Mouse (Mus musculus): ENCODE results near the gene 6430550D23Rik. TPM values are rescaled to one million over a fixed set of nuclear protein-coding genes. Genes with fewer than 3 reads are reported as not detected.

6430550D23Rik gene
- polyA plus RNA-seq, 1 experiment from 2014 or later, result 0.93 TPM

DNA sequence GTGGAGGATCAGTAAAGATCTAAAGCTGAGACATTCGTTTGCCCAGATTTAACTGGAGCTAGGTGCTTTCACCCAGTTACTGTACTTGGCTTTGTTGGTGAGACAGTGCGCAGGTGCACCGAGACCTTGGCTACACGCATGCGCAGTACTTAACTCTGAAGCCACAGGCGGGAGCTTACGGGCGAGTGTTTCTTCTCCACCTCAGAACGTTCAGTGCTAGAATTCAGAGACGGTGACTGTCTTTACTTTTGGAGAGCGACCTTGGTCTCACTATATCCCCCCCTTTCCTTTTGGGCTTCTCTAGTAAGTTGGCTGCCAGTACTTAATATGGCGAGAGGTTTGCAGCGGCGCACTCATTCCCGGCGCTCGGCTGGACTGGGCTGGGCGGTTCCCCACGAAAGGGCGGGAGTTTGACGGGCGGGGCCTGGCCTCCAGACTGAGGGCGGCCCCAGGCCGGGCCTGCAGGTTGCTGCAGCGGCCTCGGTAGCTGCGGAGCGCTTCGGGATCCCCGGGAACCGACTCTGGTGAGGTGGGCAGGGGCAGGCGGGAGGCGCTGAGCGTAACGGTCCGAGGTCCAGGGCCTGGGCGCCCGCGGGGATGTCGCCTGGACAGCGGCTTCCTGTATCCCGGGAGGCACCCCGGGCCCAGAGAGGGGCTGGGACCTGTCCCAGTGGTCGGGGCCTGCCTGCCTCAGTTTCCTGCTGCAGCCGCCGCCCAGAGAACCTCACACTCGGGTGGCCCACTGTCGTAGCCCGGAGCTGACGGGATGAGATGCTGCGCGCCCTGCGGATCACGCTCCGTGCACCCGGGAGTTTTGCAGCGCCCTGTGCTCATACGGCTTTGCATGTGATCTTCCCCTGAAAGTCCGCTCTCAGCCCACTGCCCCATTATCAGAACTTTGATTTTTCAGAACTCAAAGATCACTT, 51.4 kb downstream of the 6430550D23Rik start, which contains the start of gene Cep250:
TSS of gene Cep250 (plus strand) at position 325 of the 926 bp plus-strand sequence.
- peak within 1 kb of the TSS; percentile 98 for H3K9ac ChIP-seq
- H3K27ac ChIP-seq (ENCODE audit: poor library complexity, severe bottlenecking), result peak within 1 kb of the TSS; percentile 86
- peak; percentile 97 for ATAC-seq (ENCODE audit: insufficient number of reproducible peaks, low FRiP score)
- H3K4me2 ChIP-seq, result peak within 1 kb of the TSS; percentile 77
- peaks cover 7% of the 10 kb centered on the region for H3K36me3 ChIP-seq
- H3K4me3 ChIP-seq, result peak within 1 kb of the TSS; percentile 92
- WGBS, result under 1% methylated on average over 59 of the region's 59 CpGs
- H3K9me3 ChIP-seq (replicated peaks), result no peaks in the 10 kb centered on the region
- peaks cover 7% of the 10 kb centered on the region; the same call in 1 of the 2 replicates for H3K4me1 ChIP-seq (replicated peaks)
- H3K27me3 ChIP-seq (replicated peaks), result peaks cover 3% of the 10 kb centered on the region; the same call in 1 of the 2 replicates

DNA sequence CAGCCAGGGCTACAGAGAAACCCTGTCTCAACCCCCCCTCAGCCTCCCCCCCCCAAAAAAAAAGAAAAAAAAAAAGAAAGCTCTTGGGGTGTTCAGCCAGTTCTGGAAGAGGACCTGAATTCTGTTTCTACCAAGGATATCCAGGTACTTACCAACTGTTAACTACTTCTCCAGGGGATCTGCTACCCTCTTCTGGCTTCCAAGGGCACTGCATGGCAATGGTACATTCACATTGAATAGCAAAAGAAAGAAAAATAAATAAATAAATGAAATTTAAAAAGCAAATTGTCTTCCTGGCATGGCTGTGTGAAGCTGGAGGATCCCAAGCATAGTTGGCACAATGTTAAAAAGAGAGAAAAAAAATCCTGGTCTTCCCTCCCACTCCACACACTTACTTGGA, 55.8 kb downstream of the 6430550D23Rik start:
- H3K27ac ChIP-seq (ENCODE audit: poor library complexity, severe bottlenecking), result no peak overlapping the region

DNA sequence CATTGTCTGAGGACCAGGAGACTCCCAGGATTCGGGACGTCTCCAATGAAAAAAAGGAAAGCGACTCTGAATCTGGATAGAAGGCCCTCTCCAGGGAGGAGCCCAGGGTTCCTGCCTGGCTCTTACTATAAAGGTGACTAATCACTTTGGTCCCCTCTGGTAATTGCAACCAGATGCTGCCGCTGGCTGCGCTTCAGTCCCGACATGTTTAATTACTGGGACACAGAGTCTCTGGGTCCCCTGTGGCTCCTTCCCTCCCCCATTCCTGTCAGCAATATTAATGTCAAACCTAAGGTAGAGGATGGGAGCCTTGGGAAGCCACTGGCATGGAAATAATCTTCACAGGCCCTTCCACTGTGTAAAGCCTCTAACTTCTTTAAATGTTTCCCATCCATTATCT, 58.4 kb downstream of the 6430550D23Rik start:
- peaks cover 8% of the 10 kb centered on the region; the same call in 1 of the 2 replicates for H3K4me1 ChIP-seq (replicated peaks)
- no peak overlapping the region for H3K27ac ChIP-seq (ENCODE audit: poor library complexity, severe bottlenecking)
- H3K36me3 ChIP-seq, result no peaks in the 10 kb centered on the region
- 30% methylated on average over 6 of the region's 6 CpGs for WGBS
- H3K9me3 ChIP-seq (replicated peaks), result no peaks in the 10 kb centered on the region
- H3K4me3 ChIP-seq, result no peak overlapping the region
- H3K9ac ChIP-seq, result no peak overlapping the region
- H3K4me2 ChIP-seq, result no peak overlapping the region
- peaks cover 22% of the 10 kb centered on the region; the same call in 1 of the 2 replicates for H3K27me3 ChIP-seq (replicated peaks)
- no peak for ATAC-seq (ENCODE audit: insufficient number of reproducible peaks, low FRiP score)

More for the DNA sequence above, 55.8 kb downstream of the 6430550D23Rik start:
- Histone ChIP-seq H3K9me3 (replicated peaks) (no peaks in the 10 kb centered on the region), H3K36me3 (no peaks in the 10 kb centered on the region), H3K9ac (no peak overlapping the region), H3K4me3 (no peak overlapping the region), H3K27me3 (replicated peaks) (peaks cover 17% of the 10 kb centered on the region; the same call in 1 of the 2 replicates), H3K4me2 (no peak overlapping the region), H3K4me1 (replicated peaks) (no peaks in the 10 kb centered on the region)
- no peak for ATAC-seq (ENCODE audit: insufficient number of reproducible peaks, low FRiP score)

DNA sequence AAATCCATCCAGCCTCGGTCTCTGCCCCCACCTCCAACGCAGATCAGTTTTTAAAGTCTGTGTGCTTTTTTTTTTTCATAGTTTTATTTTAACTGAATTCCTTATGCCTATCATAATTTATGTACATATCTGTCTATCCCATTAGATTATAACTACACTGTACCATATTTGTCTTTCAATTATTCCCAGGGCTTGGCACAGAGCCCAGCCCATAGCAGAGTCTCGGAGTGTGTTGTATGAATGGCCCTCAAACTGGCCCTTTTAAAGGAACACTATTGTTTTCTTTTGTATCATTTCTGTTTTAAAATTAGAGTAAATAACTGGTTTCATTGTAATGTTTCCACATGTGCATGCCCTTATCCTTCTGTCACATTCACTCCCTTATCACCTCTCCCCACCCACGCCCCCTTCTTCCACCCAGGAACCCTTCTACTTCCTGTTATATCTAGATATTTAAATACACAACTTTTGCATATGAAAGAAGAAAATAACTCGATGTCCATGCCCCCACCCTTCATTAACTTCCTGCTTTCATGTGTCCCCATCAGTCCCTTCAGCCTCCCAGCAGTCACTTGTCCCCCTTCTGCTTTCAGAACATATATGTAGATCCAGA, 60.3 kb downstream of the 6430550D23Rik start:
- Histone ChIP-seq H3K27ac (ENCODE audit: poor library complexity, severe bottlenecking) (no peak overlapping the region), H3K9ac (no peak overlapping the region), H3K27me3 (replicated peaks) (peaks cover 29% of the 10 kb centered on the region; the same call in 1 of the 2 replicates), H3K4me2 (no peak overlapping the region), H3K4me3 (no peak overlapping the region), H3K36me3 (no peaks in the 10 kb centered on the region), H3K4me1 (replicated peaks) (peaks cover 17% of the 10 kb centered on the region), H3K9me3 (replicated peaks) (no peaks in the 10 kb centered on the region)
- ATAC-seq (ENCODE audit: insufficient number of reproducible peaks, low FRiP score), result no peak
- 51% methylated on average over 5 of the region's 5 CpGs for WGBS

- Histone ChIP-seq H3K27ac (ENCODE audit: poor library complexity, severe bottlenecking) (no peak overlapping the region), H3K4me3 (no peak overlapping the region), H3K4me2 (no peak overlapping the region), H3K27me3 (replicated peaks) (peaks cover 29% of the 10 kb centered on the region; the same call in 1 of the 2 replicates), H3K36me3 (no peaks in the 10 kb centered on the region), H3K9ac (no peak overlapping the region), H3K4me1 (replicated peaks) (peaks cover 17% of the 10 kb centered on the region), H3K9me3 (replicated peaks) (no peaks in the 10 kb centered on the region)
- 34% methylated on average over 4 of the region's 4 CpGs for WGBS
- ATAC-seq (ENCODE audit: insufficient number of reproducible peaks, low FRiP score), result no peak
Observed at GRCm38 (mm10) chr2:155946499-155946898, 61.3 kb downstream of the 6430550D23Rik start.

GRCm38 (mm10) chr2:155946069-155946468, 61.7 kb downstream of the 6430550D23Rik start:
- 7% methylated on average over 7 of the region's 7 CpGs for WGBS
- Histone ChIP-seq H3K4me1 (replicated peaks) (peaks cover 17% of the 10 kb centered on the region), H3K27me3 (replicated peaks) (peaks cover 29% of the 10 kb centered on the region; the same call in 1 of the 2 replicates), H3K4me3 (no peak overlapping the region), H3K27ac (ENCODE audit: poor library complexity, severe bottlenecking) (no peak overlapping the region), H3K9me3 (replicated peaks) (no peaks in the 10 kb centered on the region), H3K9ac (no peak overlapping the region), H3K4me2 (no peak overlapping the region), H3K36me3 (no peaks in the 10 kb centered on the region)
- ATAC-seq (ENCODE audit: insufficient number of reproducible peaks, low FRiP score), result no peak

DNA sequence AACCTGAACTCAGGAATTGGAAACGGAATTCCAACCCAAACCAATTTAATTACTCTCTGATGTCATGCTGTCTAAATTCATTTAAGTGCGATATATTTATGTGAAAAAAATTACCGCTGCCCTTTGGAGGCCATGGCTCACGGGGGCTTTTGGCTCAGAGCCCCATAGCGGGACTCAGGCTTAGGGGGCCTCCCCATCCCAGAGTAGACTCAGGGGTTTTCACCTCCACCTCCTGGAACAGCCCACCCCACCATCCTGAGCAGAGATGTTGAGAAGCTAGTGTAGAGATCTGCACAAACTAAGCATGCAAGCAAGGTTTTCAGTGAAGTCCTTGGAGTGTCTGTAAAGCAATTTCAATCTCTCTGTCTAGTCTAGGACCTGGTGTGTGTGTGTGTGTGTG, 62.2 kb downstream of the 6430550D23Rik start:
- H3K4me2 ChIP-seq, result 0 out of 2 replicates have a peak overlapping the region, but pooled peaks have one; percentile 42
- WGBS, result 82% methylated on average over 5 of the region's 5 CpGs

DNA sequence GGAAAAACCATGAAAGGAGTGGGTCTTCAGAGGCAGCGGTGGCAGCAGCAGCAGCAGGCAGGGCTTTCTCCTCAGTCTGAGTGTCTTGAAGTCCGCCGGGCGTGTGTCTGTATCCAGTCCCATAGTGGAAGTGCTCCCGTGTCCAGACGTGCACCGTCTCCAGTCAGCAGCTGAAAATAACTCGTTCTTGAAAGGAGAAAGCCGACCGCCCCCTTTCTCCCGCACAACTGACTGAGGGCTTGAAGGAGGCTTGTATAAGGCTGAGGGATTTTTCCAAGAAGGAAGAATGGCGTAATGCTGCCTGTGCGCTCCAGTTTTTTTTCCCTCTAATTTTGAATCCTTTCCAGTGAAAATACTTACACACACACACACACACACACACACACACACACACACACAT, 62.7 kb downstream of the 6430550D23Rik start, which contains the start of gene Gdf5:
TSS of gene Gdf5 (minus strand) at position 244 of the 400 bp plus-strand sequence.
- no peaks in the 10 kb centered on the region for H3K9me3 ChIP-seq (replicated peaks)
- WGBS, result 42% methylated on average over 13 of the region's 13 CpGs
- H3K4me1 ChIP-seq (replicated peaks), result peaks cover 17% of the 10 kb centered on the region
- no peaks in the 10 kb centered on the region for H3K36me3 ChIP-seq
- H3K27ac ChIP-seq (ENCODE audit: poor library complexity, severe bottlenecking), result no peak within 1 kb of the TSS
- peaks cover 28% of the 10 kb centered on the region; the same call in 1 of the 2 replicates for H3K27me3 ChIP-seq (replicated peaks)
- peak within 1 kb of the TSS; percentile 42 for H3K4me2 ChIP-seq
- H3K4me3 ChIP-seq, result no peak within 1 kb of the TSS
- ATAC-seq (ENCODE audit: insufficient number of reproducible peaks, low FRiP score), result no peak
- no peak within 1 kb of the TSS for H3K9ac ChIP-seq

More for the DNA sequence above, 62.2 kb downstream of the 6430550D23Rik start:
- no peak overlapping the region for H3K27ac ChIP-seq (ENCODE audit: poor library complexity, severe bottlenecking)
- H3K9me3 ChIP-seq (replicated peaks), result no peaks in the 10 kb centered on the region
- H3K27me3 ChIP-seq (replicated peaks), result peaks cover 29% of the 10 kb centered on the region; the same call in 1 of the 2 replicates
- ATAC-seq (ENCODE audit: insufficient number of reproducible peaks, low FRiP score), result no peak
- no peak overlapping the region for H3K4me3 ChIP-seq
- peaks cover 17% of the 10 kb centered on the region for H3K4me1 ChIP-seq (replicated peaks)
- H3K36me3 ChIP-seq, result no peaks in the 10 kb centered on the region
- H3K9ac ChIP-seq, result no peak overlapping the region

- Histone ChIP-seq H3K9ac (no peak overlapping the region), H3K9me3 (replicated peaks) (no peaks in the 10 kb centered on the region), H3K27me3 (replicated peaks) (peaks cover 24% of the 10 kb centered on the region; the same call in 1 of the 2 replicates), H3K27ac (ENCODE audit: poor library complexity, severe bottlenecking) (no peak overlapping the region), H3K4me2 (peak overlapping the region; percentile 42), H3K4me1 (replicated peaks) (peaks cover 17% of the 10 kb centered on the region), H3K4me3 (no peak overlapping the region), H3K36me3 (no peaks in the 10 kb centered on the region)
- ATAC-seq (ENCODE audit: insufficient number of reproducible peaks, low FRiP score), result no peak
- 84% methylated on average over 4 of the region's 4 CpGs for WGBS
Observed at GRCm38 (mm10) chr2:155944685-155945084, 63.1 kb downstream of the 6430550D23Rik start.

DNA sequence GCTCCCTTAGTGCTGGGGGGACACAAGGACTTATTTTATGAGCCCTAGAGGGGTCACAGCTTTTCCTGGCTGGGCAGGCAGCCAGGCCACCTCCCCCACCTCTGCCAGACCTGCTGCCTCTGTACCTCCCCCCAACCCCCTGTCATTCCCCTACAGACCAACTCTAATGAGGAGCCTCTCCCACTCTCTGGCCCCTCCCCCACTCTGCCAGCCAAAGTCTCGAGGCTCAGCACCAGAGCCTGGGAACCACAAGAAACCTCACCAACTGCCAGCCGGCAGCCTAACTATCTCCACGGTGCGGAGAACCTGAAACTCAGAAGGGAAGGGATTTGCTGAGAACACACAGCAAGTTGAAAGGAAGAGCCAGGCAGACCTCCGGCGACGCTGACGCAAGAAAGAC, 64.3 kb downstream of the 6430550D23Rik start:
- H3K9ac ChIP-seq, result peak overlapping the region; percentile 48; the same call in 1 of the 2 replicates
- ATAC-seq (ENCODE audit: insufficient number of reproducible peaks, low FRiP score), result no peak
- no peak overlapping the region for H3K27ac ChIP-seq (ENCODE audit: poor library complexity, severe bottlenecking)
- H3K9me3 ChIP-seq (replicated peaks), result no peaks in the 10 kb centered on the region
- peaks cover 17% of the 10 kb centered on the region; the same call in 1 of the 2 replicates for H3K27me3 ChIP-seq (replicated peaks)
- no peak overlapping the region for H3K4me3 ChIP-seq
- H3K4me2 ChIP-seq, result peak overlapping the region; percentile 59
- peaks cover 17% of the 10 kb centered on the region for H3K4me1 ChIP-seq (replicated peaks)
- H3K36me3 ChIP-seq, result no peaks in the 10 kb centered on the region
- 4% methylated on average over 8 of the region's 8 CpGs for WGBS
